Mouse (Mus musculus): ENCODE measurements around the gene Cst3.

- no peak for TF ChIP-seq POLR2A (IDR thresholded peaks at IDR 0.05; ENCODE audit: low read depth, low read length)
- TF ChIP-seq CTCF (IDR thresholded peaks at IDR 0.05; ENCODE audit: extremely low read depth, insufficient read depth, insufficient read length, insufficient replicate concordance): no peak
Observed at GRCm38 (mm10) chr2:148870526-148870925, 5.0 kb downstream of the Cst3 start.

Data from spleen, adult 2 months (tissue).